Mouse (Mus musculus): ENCODE measurements around the gene Skida1. TPM values are rescaled to one million over a fixed set of nuclear protein-coding genes. Genes with fewer than 3 reads are reported as not detected.
"Not testable (repeated sequence)": the region's sequence is repeated elsewhere in the genome, so short reads cannot be mapped to it uniquely, and the experiment has no call there.

Skida1 gene
- polyA plus RNA-seq (2012; rRNA removed) = 5.4 and 7.4 TPM in 2 replicates

GRCm38 (mm10) chr2:18048453-18049075 is at the start of gene Skida1:
TSS of gene Skida1 (minus strand) at chr2:18049051.
- H3K4me3 ChIP-seq (ENCODE audit: insufficient read depth, low read length) = peak within 1 kb of the TSS; percentile 87
- no peaks in the 10 kb centered on the region; the same call in 1 of the 2 replicates for H3K4me1 ChIP-seq (ENCODE audit: control insufficient read depth, insufficient read depth, low read length)
- H3K27ac ChIP-seq (ENCODE audit: insufficient read depth, low read length) = peak within 1 kb of the TSS; percentile 98
- no peak for TF ChIP-seq CTCF (IDR thresholded peaks at IDR 0.05; ENCODE audit: extremely low read depth, insufficient read depth, low read length)

- H3K4me3 ChIP-seq (ENCODE audit: insufficient read depth, low read length) = no peak overlapping the region
- TF ChIP-seq CTCF (IDR thresholded peaks at IDR 0.05; ENCODE audit: extremely low read depth, insufficient read depth, low read length) (no peak), POLR2A (IDR thresholded peaks at IDR 0.05; ENCODE audit: extremely low read depth, insufficient read depth, low read length) (no peak)
- H3K27ac ChIP-seq (ENCODE audit: insufficient read depth, low read length) = no peak overlapping the region
- H3K4me1 ChIP-seq (ENCODE audit: control insufficient read depth, insufficient read depth, low read length) = no peaks in the 10 kb centered on the region
Observed at GRCm38 (mm10) chr2:18095804-18096203, 47.0 kb upstream of the Skida1 start.

GRCm38 (mm10) chr2:18094319-18094718 is 45.5 kb upstream of the Skida1 start:
- no peak overlapping the region for H3K4me3 ChIP-seq (ENCODE audit: insufficient read depth, low read length)
- no peaks in the 10 kb centered on the region for H3K4me1 ChIP-seq (ENCODE audit: control insufficient read depth, insufficient read depth, low read length)
- no peak overlapping the region for H3K27ac ChIP-seq (ENCODE audit: insufficient read depth, low read length)
- TF ChIP-seq CTCF (IDR thresholded peaks at IDR 0.05; ENCODE audit: extremely low read depth, insufficient read depth, low read length) (no peak), POLR2A (IDR thresholded peaks at IDR 0.05; ENCODE audit: extremely low read depth, insufficient read depth, low read length) (no peak)

- TF ChIP-seq POLR2A (IDR thresholded peaks at IDR 0.05; ENCODE audit: extremely low read depth, insufficient read depth, low read length) (no peak), CTCF (IDR thresholded peaks at IDR 0.05; ENCODE audit: extremely low read depth, insufficient read depth, low read length) (no peak)
- Histone ChIP-seq H3K4me1 (ENCODE audit: control insufficient read depth, insufficient read depth, low read length) (no peaks in the 10 kb centered on the region), H3K4me3 (ENCODE audit: insufficient read depth, low read length) (no peak overlapping the region), H3K27ac (ENCODE audit: insufficient read depth, low read length) (no peak overlapping the region)
Observed at GRCm38 (mm10) chr2:18093858-18094257, 45.0 kb upstream of the Skida1 start.

- H3K4me1 ChIP-seq (ENCODE audit: control insufficient read depth, insufficient read depth, low read length); H3K4me3 ChIP-seq (ENCODE audit: insufficient read depth, low read length); H3K27ac ChIP-seq (ENCODE audit: insufficient read depth, low read length): not testable (repeated sequence)
Observed at GRCm38 (mm10) chr2:18087695-18088094, 38.8 kb upstream of the Skida1 start.

- no peak for TF ChIP-seq CTCF (IDR thresholded peaks at IDR 0.05; ENCODE audit: extremely low read depth, insufficient read depth, low read length)
- TF ChIP-seq POLR2A (IDR thresholded peaks at IDR 0.05; ENCODE audit: extremely low read depth, insufficient read depth, low read length) = no peak
- Histone ChIP-seq H3K4me3 (ENCODE audit: insufficient read depth, low read length) (no peak overlapping the region), H3K27ac (ENCODE audit: insufficient read depth, low read length) (no peak overlapping the region), H3K4me1 (ENCODE audit: control insufficient read depth, insufficient read depth, low read length) (no peaks in the 10 kb centered on the region)
Observed at GRCm38 (mm10) chr2:18080182-18080860, 31.5 kb upstream of the Skida1 start.

- Histone ChIP-seq H3K4me1 (ENCODE audit: control insufficient read depth, insufficient read depth, low read length) (peaks cover 1% of the 10 kb centered on the region; the same call in 1 of the 2 replicates), H3K4me3 (ENCODE audit: insufficient read depth, low read length) (no peak overlapping the region), H3K27ac (ENCODE audit: insufficient read depth, low read length) (no peak overlapping the region)
- TF ChIP-seq CTCF (IDR thresholded peaks at IDR 0.05; ENCODE audit: extremely low read depth, insufficient read depth, low read length) (no peak), POLR2A (IDR thresholded peaks at IDR 0.05; ENCODE audit: extremely low read depth, insufficient read depth, low read length) (no peak)
Observed at GRCm38 (mm10) chr2:18071947-18072346, 23.1 kb upstream of the Skida1 start.

- no peak overlapping the region for H3K27ac ChIP-seq (ENCODE audit: insufficient read depth, low read length)
- no peaks in the 10 kb centered on the region; the same call in 1 of the 2 replicates for H3K4me1 ChIP-seq (ENCODE audit: control insufficient read depth, insufficient read depth, low read length)
- TF ChIP-seq POLR2A (IDR thresholded peaks at IDR 0.05; ENCODE audit: extremely low read depth, insufficient read depth, low read length) = no peak
- TF ChIP-seq CTCF (IDR thresholded peaks at IDR 0.05; ENCODE audit: extremely low read depth, insufficient read depth, low read length) = no peak
- no peak overlapping the region for H3K4me3 ChIP-seq (ENCODE audit: insufficient read depth, low read length)
Observed at GRCm38 (mm10) chr2:18068071-18068796, 19.4 kb upstream of the Skida1 start.

- no peaks in the 10 kb centered on the region; the same call in 1 of the 2 replicates for H3K4me1 ChIP-seq (ENCODE audit: control insufficient read depth, insufficient read depth, low read length)
- H3K4me3 ChIP-seq (ENCODE audit: insufficient read depth, low read length) = no peak overlapping the region
- H3K27ac ChIP-seq (ENCODE audit: insufficient read depth, low read length) = no peak overlapping the region
- TF ChIP-seq POLR2A (IDR thresholded peaks at IDR 0.05; ENCODE audit: extremely low read depth, insufficient read depth, low read length) (no peak), CTCF (IDR thresholded peaks at IDR 0.05; ENCODE audit: extremely low read depth, insufficient read depth, low read length) (no peak)
Observed at GRCm38 (mm10) chr2:18066436-18066835, 17.6 kb upstream of the Skida1 start.

- H3K27ac ChIP-seq (ENCODE audit: insufficient read depth, low read length) = peak overlapping the region; percentile 78; the same call in 1 of the 2 replicates
- TF ChIP-seq POLR2A (IDR thresholded peaks at IDR 0.05; ENCODE audit: extremely low read depth, insufficient read depth, low read length) (no peak), CTCF (IDR thresholded peaks at IDR 0.05; ENCODE audit: extremely low read depth, insufficient read depth, low read length) (no peak)
- no peaks in the 10 kb centered on the region; the same call in 1 of the 2 replicates for H3K4me1 ChIP-seq (ENCODE audit: control insufficient read depth, insufficient read depth, low read length)
- H3K4me3 ChIP-seq (ENCODE audit: insufficient read depth, low read length) = peak overlapping the region; percentile 99
Observed at GRCm38 (mm10) chr2:18065708-18066030, 16.8 kb upstream of the Skida1 start.
